In genomic region chr9:44337436-44338169, GRCm38 (mm10) we compare ENCODE assay signal across 9 mouse cellular contexts. TPM values are rescaled to one million over a fixed set of nuclear protein-coding genes. Genes with fewer than 3 reads are reported as not detected.
DNase-seq lines count a peak whose midpoint lies in the region; ATAC-seq and TF ChIP-seq lines count a peak whose summit lies in the region.
"Had no signal": no experiment of that assay in that cellular context is flagged by ENCODE, and none has a peak within 500 bp of the region (broad histone marks: within the 10 kb centered on the region; RNA-seq: fewer than 3 reads in every experiment).

No protein-coding gene starts in this region.

- peaks cover 18% of the 10 kb centered on the region for H3K4me1 ChIP-seq in hindbrain, embryonic 12.5 days
- peaks cover 13% of the 10 kb centered on the region for H3K4me1 ChIP-seq in midbrain, embryonic 14.5 days (ENCODE audit: control insufficient read depth, insufficient read depth, low read length)

- TF ChIP-seq CTCF in layer of hippocampus, adult 2 months (conservative IDR thresholded peaks at IDR 0.05): no peak

- H3K9me3 ChIP-seq in hindbrain, embryonic 12.5 days (replicated peaks): no peaks in the 10 kb centered on the region
- H3K9me3 ChIP-seq in midbrain, embryonic 14.5 days (ENCODE audit: control insufficient read depth, low read length): no peaks in the 10 kb centered on the region

- peak overlapping the region; percentile 80 for H3K4me2 ChIP-seq in hindbrain, embryonic 12.5 days (replicated peaks)
- H3K4me2 ChIP-seq in midbrain, embryonic 14.5 days (ENCODE audit: low read length): peak overlapping the region; percentile 94

- no peak overlapping the region for H3K4me3 ChIP-seq in layer of hippocampus, adult 2 months
- peak overlapping the region; percentile 71; the same call in 1 of the 2 replicates for H3K4me3 ChIP-seq in hindbrain, embryonic 12.5 days
- H3K4me3 ChIP-seq in midbrain, embryonic 14.5 days (replicated peaks; ENCODE audit: low read depth, low read length): no peak overlapping the region

- H3K27me3 ChIP-seq in hindbrain, embryonic 12.5 days: no peaks in the 10 kb centered on the region
- no peaks in the 10 kb centered on the region for H3K27me3 ChIP-seq in midbrain, embryonic 14.5 days (ENCODE audit: control insufficient read depth, insufficient read depth, low read length)

- DNase-seq in layer of hippocampus, adult 2 months (ENCODE audit: low spot score in 2 of 2): no peak
- DNase-seq in layer of hippocampus, adult 9-10 months (ENCODE audit: low spot score): no peak
- DNase-seq in ZHBTc4 (ENCODE audit: low read depth, low spot score): peak; percentile 66
- DNase-seq in midbrain, embryonic 14.5 days: no peak
- no peak for DNase-seq in cerebellum, postnatal 4 days (ENCODE audit: low spot score in 2 of 2)
- DNase-seq in yolk sac, embryonic 10.5 days (ENCODE audit: low spot score): no peak
- DNase-seq: adrenal gland, postnatal 14 days had no signal

- no peak overlapping the region for H3K9ac ChIP-seq in hindbrain, embryonic 12.5 days
- H3K9ac ChIP-seq in midbrain, embryonic 14.5 days (replicated peaks; ENCODE audit: low read length): no peak overlapping the region

- 67% methylated on average over 9 of the region's 9 CpGs for WGBS in hindbrain, embryonic 12.5 days
- 69% methylated on average over 9 of the region's 9 CpGs for WGBS in midbrain, embryonic 14.5 days

- peaks cover 40% of the 10 kb centered on the region for H3K36me3 ChIP-seq in hindbrain, embryonic 12.5 days
- H3K36me3 ChIP-seq in midbrain, embryonic 14.5 days (ENCODE audit: control insufficient read depth, insufficient read depth, low read length): peaks cover 20% of the 10 kb centered on the region

- peak overlapping the region; percentile 39; the same call in 1 of the 2 replicates for H3K27ac ChIP-seq in layer of hippocampus, adult 2 months
- H3K27ac ChIP-seq in hindbrain, embryonic 12.5 days: peak overlapping the region; percentile 40; the same call in 1 of the 2 replicates
- H3K27ac ChIP-seq in midbrain, embryonic 14.5 days (replicated peaks; ENCODE audit: low read depth, low read length): no peak overlapping the region

- no peak for ATAC-seq in hindbrain, embryonic 12.5 days (ENCODE audit: low FRiP score)
- ATAC-seq in midbrain, embryonic 14.5 days (ENCODE audit: low FRiP score, low TSS enrichment): no peak
- ATAC-seq in cerebellum, adult (ENCODE audit: insufficient number of reproducible peaks, low FRiP score, low TSS enrichment): no peak

RNA-seq across cellular contexts. Expression of gene H2afx, which starts 3.1 kb away (rescaled TPM):
- total RNA-seq in layer of hippocampus, adult 2 months (2021): 10 to 100 TPM; 42.5 to 44.2 TPM
- 273 and 290 TPM in 2 replicates for polyA plus RNA-seq in hindbrain, embryonic 12.5 days (2016; fragmentation: Nextera tagmentation; extraction: Ambion mirVana)
- polyA plus RNA-seq in midbrain, embryonic 14.5 days (2014; fragmentation: Nextera tagmentation; extraction: Ambion mirVana): 98.1 and 128 TPM in 2 replicates

RNA-seq across cellular contexts. Expression of gene Hmbs, which starts 6.4 kb away (rescaled TPM):
- total RNA-seq in layer of hippocampus, adult 2 months (2021): 10 to 100 TPM; 21.9 to 22.1 TPM
- polyA plus RNA-seq in hindbrain, embryonic 12.5 days (2016; fragmentation: Nextera tagmentation; extraction: Ambion mirVana): 99.4 and 103 TPM in 2 replicates
- polyA plus RNA-seq in midbrain, embryonic 14.5 days (2014; fragmentation: Nextera tagmentation; extraction: Ambion mirVana): 53.5 and 64.7 TPM in 2 replicates

RNA-seq across cellular contexts. Expression of gene Dpagt1, which starts 11.8 kb away (rescaled TPM):
- total RNA-seq in layer of hippocampus, adult 2 months (2021): 10 to 100 TPM; 14.5 to 15.3 TPM
- 37.3 and 41.3 TPM in 2 replicates for polyA plus RNA-seq in hindbrain, embryonic 12.5 days (2016; fragmentation: Nextera tagmentation; extraction: Ambion mirVana)
- 37.0 and 40.5 TPM in 2 replicates for polyA plus RNA-seq in midbrain, embryonic 14.5 days (2014; fragmentation: Nextera tagmentation; extraction: Ambion mirVana)

RNA-seq across cellular contexts. Expression of gene C2cd2l, which starts 17.5 kb away (rescaled TPM):
- total RNA-seq in layer of hippocampus, adult 2 months (2021): 100 to 1,000 TPM; 186 to 206 TPM
- polyA plus RNA-seq in hindbrain, embryonic 12.5 days (2016; fragmentation: Nextera tagmentation; extraction: Ambion mirVana): 20.2 and 22.2 TPM in 2 replicates
- 25.2 and 25.5 TPM in 2 replicates for polyA plus RNA-seq in midbrain, embryonic 14.5 days (2014; fragmentation: Nextera tagmentation; extraction: Ambion mirVana)

RNA-seq across cellular contexts. Expression of gene Vps11, which starts 23.9 kb away (rescaled TPM):
- 10 to 100 TPM; 54.7 to 55.7 TPM for total RNA-seq in layer of hippocampus, adult 2 months (2021)
- 35.2 and 36.2 TPM in 2 replicates for polyA plus RNA-seq in hindbrain, embryonic 12.5 days (2016; fragmentation: Nextera tagmentation; extraction: Ambion mirVana)
- 34.4 and 36.7 TPM in 2 replicates for polyA plus RNA-seq in midbrain, embryonic 14.5 days (2014; fragmentation: Nextera tagmentation; extraction: Ambion mirVana)
